Mouse (Mus musculus) ES-E14 (cell line): ENCODE data around the gene Tmem59l.

Experiments
- CHD2 ChIP-seq: IDR thresholded peaks from 2 replicates; pipeline ENCODE4 v1.6.1; 2014; ENCODE audit warnings: mild to moderate bottlenecking, low read depth, low read length, inconsistent platforms
- MAFK ChIP-seq: IDR thresholded peaks from 2 replicates; pipeline ENCODE4 v1.6.1; 2014; ENCODE audit warnings: mild to moderate bottlenecking, low read depth, low read length, inconsistent platforms; ENCODE audit not compliant: insufficient read depth
- ZC3H11A ChIP-seq: IDR thresholded peaks from 2 replicates; pipeline ENCODE4 v1.6.1; 2012; ENCODE audit warnings: low read depth, mild to moderate bottlenecking, inconsistent platforms, low read length, borderline replicate concordance
- ZNF384 ChIP-seq: IDR thresholded peaks from 2 replicates; pipeline ENCODE4 v1.6.1; 2012; ENCODE audit warnings: low read depth, low read length, inconsistent platforms

GRCm38 (mm10) chr8:70445988-70446387 lies 41.2 kb downstream of the Tmem59l start:
- TF ChIP-seq ZNF384 = no peak
- no peak for TF ChIP-seq MAFK
- TF ChIP-seq CHD2 = no peak
- no peak for TF ChIP-seq ZC3H11A
